Mouse (Mus musculus): ENCODE measurements around the gene Lrp4.

GRCm38 (mm10) chr2:91449662-91450061 lies 7.6 kb upstream of the Lrp4 start:
- TF ChIP-seq POLR2A (IDR thresholded peaks at IDR 0.05; ENCODE audit: extremely low read depth, insufficient read depth, low read length) (no peak), CTCF (IDR thresholded peaks at IDR 0.05; ENCODE audit: extremely low read depth, insufficient read depth, low read length) (no peak)

All from cortical plate, adult 2 months (tissue).